Mouse (Mus musculus): ENCODE measurements around the gene Smap2. TPM values are rescaled to one million over a fixed set of nuclear protein-coding genes. Genes with fewer than 3 reads are reported as not detected.

Gene Smap2
- polyA plus RNA-seq, 1 experiment from 2014 or later, result 18.1 TPM

DNA sequence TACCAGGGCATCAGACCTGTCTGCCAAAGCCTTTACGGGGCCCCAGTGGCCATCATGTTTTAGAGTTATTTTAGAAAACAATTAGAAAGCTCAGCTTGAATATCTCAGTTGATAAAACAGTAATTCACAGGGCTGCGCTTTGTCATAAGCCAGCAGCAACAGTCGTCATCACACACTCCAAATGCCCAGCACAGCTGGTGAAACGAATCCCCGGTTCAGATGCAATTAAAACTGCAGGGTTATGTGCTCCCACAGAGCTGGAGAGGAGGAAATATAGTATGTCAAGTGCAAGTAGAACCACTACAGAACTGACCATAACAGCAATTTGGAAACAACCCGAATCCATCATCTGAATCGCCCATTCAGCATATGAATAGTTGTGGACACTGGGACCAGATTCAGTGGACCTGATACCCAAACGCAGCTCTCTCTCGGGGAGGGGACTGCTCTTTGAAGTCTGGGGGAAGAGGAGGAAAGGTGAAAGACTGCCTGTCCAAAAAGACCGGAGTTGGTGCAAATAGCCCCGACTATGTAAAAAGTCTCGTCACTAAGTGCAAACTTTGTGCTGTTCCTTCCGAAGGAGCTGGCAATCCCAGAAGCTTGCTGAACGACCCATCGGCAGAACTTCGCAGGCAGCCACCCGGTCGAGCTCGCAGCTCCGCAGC lies 66.2 kb downstream of the Smap2 start:
- peak overlapping the region; percentile 79 for H3K4me2 ChIP-seq
- ATAC-seq (ENCODE audit: low FRiP score) (peak; percentile 13; the same call in 1 of the 2 replicates), DNase-seq (ENCODE audit: low spot score, missing footprints) (peak; percentile 97)
- H3K9ac ChIP-seq (ENCODE audit: low read length), result peak overlapping the region; percentile 82
- no peaks in the 10 kb centered on the region for H3K9me3 ChIP-seq (ENCODE audit: control insufficient read depth, low read length)
- H3K4me3 ChIP-seq (ENCODE audit: low read depth, low read length), result peak overlapping the region; percentile 84
- 10% methylated on average over 20 of the region's 20 CpGs for WGBS
- peak overlapping the region; percentile 59 for H3K27ac ChIP-seq (ENCODE audit: low read depth, low read length)
- no peaks in the 10 kb centered on the region for H3K27me3 ChIP-seq (ENCODE audit: control insufficient read depth, insufficient read depth, low read length)
- H3K36me3 ChIP-seq (ENCODE audit: control insufficient read depth, insufficient read depth, low read length), result peaks cover 2% of the 10 kb centered on the region; the same call in 1 of the 2 replicates
- peaks cover 5% of the 10 kb centered on the region; the same call in 1 of the 2 replicates for H3K4me1 ChIP-seq (ENCODE audit: control insufficient read depth, insufficient read depth, low read length)

DNA sequence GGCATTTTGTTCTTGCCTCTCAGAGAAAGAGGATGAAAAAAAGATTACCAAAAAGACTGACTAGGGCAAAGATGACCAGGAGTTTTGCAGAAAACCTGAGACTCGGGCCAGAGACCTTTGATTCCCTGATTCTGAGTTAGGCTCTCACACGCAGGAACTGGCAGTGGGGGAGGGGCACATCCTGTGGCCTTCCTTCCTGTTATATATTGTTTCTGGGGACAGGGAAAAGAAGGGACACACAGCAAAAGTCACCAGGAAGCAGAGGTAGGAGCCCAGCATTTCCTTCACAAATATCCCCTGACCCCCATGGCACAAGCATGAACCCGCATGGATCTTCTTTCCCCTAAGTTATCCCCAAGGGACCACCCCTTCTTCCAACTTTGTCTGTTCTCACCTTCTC lies 68.1 kb downstream of the Smap2 start:
- Histone ChIP-seq H3K27me3 (ENCODE audit: control insufficient read depth, insufficient read depth, low read length) (no peaks in the 10 kb centered on the region), H3K36me3 (ENCODE audit: control insufficient read depth, insufficient read depth, low read length) (peaks cover 2% of the 10 kb centered on the region; the same call in 1 of the 2 replicates), H3K4me1 (ENCODE audit: control insufficient read depth, insufficient read depth, low read length) (peaks cover 5% of the 10 kb centered on the region; the same call in 1 of the 2 replicates), H3K4me3 (ENCODE audit: low read depth, low read length) (no peak overlapping the region), H3K9ac (ENCODE audit: low read length) (no peak overlapping the region), H3K9me3 (ENCODE audit: control insufficient read depth, low read length) (no peaks in the 10 kb centered on the region), H3K4me2 (no peak overlapping the region), H3K27ac (ENCODE audit: low read depth, low read length) (no peak overlapping the region)
- WGBS, result 74% methylated on average over 3 of the region's 3 CpGs
- ATAC-seq (ENCODE audit: low FRiP score) (no peak), DNase-seq (ENCODE audit: low spot score, missing footprints) (no peak)

DNA sequence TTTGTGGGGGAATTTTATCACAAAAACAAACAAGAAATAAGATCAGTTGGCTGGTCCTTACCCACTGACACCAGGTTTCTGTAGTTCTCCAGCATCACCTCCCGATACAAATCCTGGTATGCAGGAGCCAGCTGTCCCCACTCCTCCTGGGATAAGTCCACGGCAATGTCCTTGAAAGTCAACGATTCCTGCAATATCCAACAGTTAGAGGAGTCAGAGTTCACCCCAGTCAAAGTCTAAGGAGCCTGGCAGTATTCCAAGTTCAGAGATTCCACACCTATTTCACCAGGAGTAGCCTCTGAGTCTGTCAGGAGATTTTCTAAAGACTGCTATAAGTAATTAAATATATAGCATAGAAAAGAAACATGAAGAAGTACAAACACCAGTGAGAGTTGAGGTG lies 82.0 kb downstream of the Smap2 start:
- Histone ChIP-seq H3K9me3 (ENCODE audit: control insufficient read depth, low read length) (no peaks in the 10 kb centered on the region), H3K4me3 (ENCODE audit: low read depth, low read length) (no peak overlapping the region), H3K27ac (ENCODE audit: low read depth, low read length) (no peak overlapping the region), H3K27me3 (ENCODE audit: control insufficient read depth, insufficient read depth, low read length) (no peaks in the 10 kb centered on the region), H3K4me2 (no peak overlapping the region), H3K4me1 (ENCODE audit: control insufficient read depth, insufficient read depth, low read length) (no peaks in the 10 kb centered on the region), H3K36me3 (ENCODE audit: control insufficient read depth, insufficient read depth, low read length) (no peaks in the 10 kb centered on the region), H3K9ac (ENCODE audit: low read length) (no peak overlapping the region)
- WGBS, result 91% methylated on average over 3 of the region's 3 CpGs
- no peak for DNase-seq (ENCODE audit: low spot score, missing footprints)
- ATAC-seq (ENCODE audit: low FRiP score), result no peak

DNA sequence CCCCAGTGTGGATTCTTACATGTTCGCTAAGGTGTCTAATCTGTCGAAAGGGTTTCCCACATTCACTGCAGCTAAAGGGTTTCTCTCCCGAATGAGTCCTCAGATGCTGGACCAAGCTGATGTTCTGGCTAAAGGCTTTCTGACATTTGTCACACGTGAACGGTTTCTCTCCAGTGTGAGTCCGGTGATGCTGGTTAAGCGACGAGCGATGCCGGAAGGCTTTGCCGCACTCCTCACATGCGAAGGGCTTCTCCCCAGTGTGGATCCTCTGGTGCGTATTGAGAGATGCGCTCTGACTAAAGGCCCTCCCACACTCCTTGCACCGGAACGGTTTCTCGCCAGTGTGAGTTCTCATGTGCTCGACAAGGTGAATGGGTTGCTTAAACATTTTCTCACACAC lies 86.3 kb downstream of the Smap2 start:
- 94% methylated on average over 18 of the region's 18 CpGs for WGBS
- H3K4me3 ChIP-seq (ENCODE audit: low read depth, low read length), result no peak overlapping the region
- no peaks in the 10 kb centered on the region for H3K27me3 ChIP-seq (ENCODE audit: control insufficient read depth, insufficient read depth, low read length)
- no peaks in the 10 kb centered on the region for H3K36me3 ChIP-seq (ENCODE audit: control insufficient read depth, insufficient read depth, low read length)
- H3K4me1 ChIP-seq (ENCODE audit: control insufficient read depth, insufficient read depth, low read length), result no peaks in the 10 kb centered on the region
- ATAC-seq (ENCODE audit: low FRiP score) (no peak), DNase-seq (ENCODE audit: low spot score, missing footprints) (no peak)
- no peak overlapping the region for H3K4me2 ChIP-seq
- no peaks in the 10 kb centered on the region for H3K9me3 ChIP-seq (ENCODE audit: control insufficient read depth, low read length)
- no peak overlapping the region for H3K9ac ChIP-seq (ENCODE audit: low read length)
- H3K27ac ChIP-seq (ENCODE audit: low read depth, low read length), result no peak overlapping the region

DNA sequence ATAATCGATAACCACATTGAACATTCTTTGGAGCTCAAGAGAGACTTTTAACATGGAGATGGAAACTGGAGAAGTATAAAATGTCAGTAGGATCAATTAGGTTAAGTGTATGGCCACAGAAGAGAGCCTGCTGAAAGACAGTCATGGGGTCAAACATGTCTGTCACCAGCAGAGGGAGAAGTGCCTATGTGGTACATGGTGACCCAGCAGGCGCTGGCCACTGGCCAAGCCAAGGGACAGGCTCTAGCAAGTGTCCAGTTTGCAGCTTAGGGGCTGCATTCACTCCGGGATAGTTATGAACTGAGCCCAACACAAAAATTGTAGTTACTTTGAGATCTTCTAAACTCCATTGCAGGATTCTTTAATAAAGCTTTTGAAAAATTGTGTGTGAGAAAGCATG lies 88.4 kb downstream of the Smap2 start:
- 77% methylated on average over 3 of the region's 3 CpGs for WGBS
- H3K9ac ChIP-seq (ENCODE audit: low read length), result no peak overlapping the region
- H3K4me2 ChIP-seq, result no peak overlapping the region
- no peak overlapping the region for H3K4me3 ChIP-seq (ENCODE audit: low read depth, low read length)
- DNase-seq (ENCODE audit: low spot score, missing footprints) (no peak), ATAC-seq (ENCODE audit: low FRiP score) (no peak)
- no peak overlapping the region for H3K27ac ChIP-seq (ENCODE audit: low read depth, low read length)
- no peaks in the 10 kb centered on the region for H3K9me3 ChIP-seq (ENCODE audit: control insufficient read depth, low read length)
- H3K4me1 ChIP-seq (ENCODE audit: control insufficient read depth, insufficient read depth, low read length), result peaks cover 2% of the 10 kb centered on the region; the same call in 1 of the 2 replicates
- H3K36me3 ChIP-seq (ENCODE audit: control insufficient read depth, insufficient read depth, low read length), result no peaks in the 10 kb centered on the region
- no peaks in the 10 kb centered on the region for H3K27me3 ChIP-seq (ENCODE audit: control insufficient read depth, insufficient read depth, low read length)

DNA sequence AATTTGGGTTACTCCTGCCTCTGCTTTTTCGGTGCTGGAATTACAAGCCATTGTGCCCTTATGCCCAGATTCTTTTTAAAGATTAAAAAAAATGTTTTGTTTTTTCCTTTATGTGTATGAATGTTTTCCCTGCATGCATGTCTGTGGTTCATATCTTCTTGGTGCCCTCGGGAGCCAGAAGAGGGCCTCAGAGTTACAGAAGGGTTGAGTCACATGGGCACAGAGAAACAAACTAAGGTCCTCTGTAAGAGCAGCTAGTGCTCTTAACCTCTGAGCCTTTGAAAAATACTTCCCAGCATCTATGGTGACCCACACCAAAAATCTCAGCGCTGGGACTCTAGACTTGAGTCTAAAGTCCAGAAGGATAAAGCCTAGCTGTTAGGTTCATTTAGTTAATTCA lies 91.7 kb downstream of the Smap2 start:
- WGBS, result 20% methylated on average over 3 of the region's 3 CpGs
- peaks cover 13% of the 10 kb centered on the region for H3K36me3 ChIP-seq (ENCODE audit: control insufficient read depth, insufficient read depth, low read length)
- ATAC-seq (ENCODE audit: low FRiP score) (peak; percentile 49; the same call in 1 of the 2 replicates), DNase-seq (ENCODE audit: low spot score, missing footprints) (peak; percentile 89)
- peak overlapping the region; percentile 43 for H3K4me3 ChIP-seq (ENCODE audit: low read depth, low read length)
- peak overlapping the region; percentile 80 for H3K27ac ChIP-seq (ENCODE audit: low read depth, low read length)
- no peaks in the 10 kb centered on the region; the same call in 1 of the 2 replicates for H3K9me3 ChIP-seq (ENCODE audit: control insufficient read depth, low read length)
- no peaks in the 10 kb centered on the region for H3K27me3 ChIP-seq (ENCODE audit: control insufficient read depth, insufficient read depth, low read length)
- H3K4me1 ChIP-seq (ENCODE audit: control insufficient read depth, insufficient read depth, low read length), result peaks cover 2% of the 10 kb centered on the region; the same call in 1 of the 2 replicates
- H3K9ac ChIP-seq (ENCODE audit: low read length), result peak overlapping the region; percentile 64
- H3K4me2 ChIP-seq, result peak overlapping the region; percentile 46

DNA sequence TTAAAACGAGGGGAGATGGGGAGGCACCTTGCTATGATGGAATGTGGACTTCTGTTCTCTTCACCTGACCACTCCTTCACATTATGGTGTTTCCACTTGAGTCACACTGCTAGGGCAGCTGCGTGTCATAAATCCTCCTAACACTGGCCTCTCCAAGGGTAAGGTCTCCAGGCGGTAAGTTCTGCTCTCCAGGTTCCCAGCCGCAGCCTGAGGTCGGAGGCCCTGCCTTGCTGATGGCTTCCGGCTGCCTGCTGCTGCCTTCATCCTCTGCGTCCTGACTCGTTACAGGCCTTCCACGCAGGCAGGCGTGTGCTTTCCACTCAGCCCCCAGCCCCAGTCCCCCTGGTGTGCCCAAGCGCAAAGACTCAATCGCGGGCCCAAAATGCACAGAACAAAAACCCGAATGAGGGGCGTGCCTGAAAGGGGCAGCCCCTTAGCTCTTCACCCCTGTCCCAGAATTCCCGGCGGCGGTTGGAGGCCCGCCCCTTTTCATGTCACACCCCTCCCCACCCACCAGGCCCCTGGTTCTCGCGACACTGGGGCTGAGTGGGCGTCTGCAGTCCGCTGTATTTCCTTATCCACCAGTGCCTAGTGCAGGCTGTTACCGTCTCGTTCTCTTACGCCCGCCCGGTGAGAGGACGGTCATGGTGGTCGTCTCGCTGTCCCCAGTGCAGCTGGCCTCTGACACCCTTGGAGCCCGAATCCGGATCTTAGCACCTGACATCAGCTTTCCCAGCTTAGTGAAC lies 92.3 kb downstream of the Smap2 start, which contains the start of gene Exo5:
Exo5 (minus strand) TSS at position 464 of the 746 bp plus-strand sequence.
- peak within 1 kb of the TSS; percentile 43 for H3K4me3 ChIP-seq (ENCODE audit: low read depth, low read length)
- peaks cover 2% of the 10 kb centered on the region; the same call in 1 of the 2 replicates for H3K4me1 ChIP-seq (ENCODE audit: control insufficient read depth, insufficient read depth, low read length)
- H3K27me3 ChIP-seq (ENCODE audit: control insufficient read depth, insufficient read depth, low read length), result no peaks in the 10 kb centered on the region
- H3K9ac ChIP-seq (ENCODE audit: low read length), result peak within 1 kb of the TSS; percentile 64
- H3K4me2 ChIP-seq, result peak within 1 kb of the TSS; percentile 46
- peak within 1 kb of the TSS; percentile 80 for H3K27ac ChIP-seq (ENCODE audit: low read depth, low read length)
- peak; percentile 98 for DNase-seq (ENCODE audit: low spot score, missing footprints)
- no peaks in the 10 kb centered on the region; the same call in 1 of the 2 replicates for H3K9me3 ChIP-seq (ENCODE audit: control insufficient read depth, low read length)
- peak; percentile 99 for ATAC-seq (ENCODE audit: low FRiP score)
- peaks cover 14% of the 10 kb centered on the region for H3K36me3 ChIP-seq (ENCODE audit: control insufficient read depth, insufficient read depth, low read length)
- under 1% methylated on average over 33 of the region's 33 CpGs for WGBS

DNA sequence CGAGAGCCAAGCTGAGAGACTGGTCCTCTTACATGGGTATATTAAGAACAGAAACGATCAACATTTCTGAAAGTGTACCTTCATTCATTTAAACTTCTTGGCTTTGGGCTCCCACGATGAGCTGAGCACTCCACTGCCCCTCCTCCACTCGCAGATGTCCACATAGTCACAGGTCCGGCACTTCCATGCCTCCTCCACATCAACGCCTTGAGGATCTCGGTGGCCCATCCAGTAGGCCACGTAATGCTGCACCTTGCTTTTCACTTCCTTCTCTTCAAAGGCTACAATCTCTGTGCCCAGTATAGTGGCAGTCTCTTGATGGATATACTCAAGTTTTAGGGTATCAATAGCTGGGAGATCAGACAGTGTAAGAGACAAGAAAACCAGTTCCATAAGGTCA lies 95.6 kb downstream of the Smap2 start:
- Histone ChIP-seq H3K9ac (ENCODE audit: low read length) (no peak overlapping the region), H3K4me2 (no peak overlapping the region), H3K27me3 (ENCODE audit: control insufficient read depth, insufficient read depth, low read length) (no peaks in the 10 kb centered on the region), H3K4me1 (ENCODE audit: control insufficient read depth, insufficient read depth, low read length) (peaks cover 2% of the 10 kb centered on the region; the same call in 1 of the 2 replicates), H3K36me3 (ENCODE audit: control insufficient read depth, insufficient read depth, low read length) (peaks cover 14% of the 10 kb centered on the region), H3K27ac (ENCODE audit: low read depth, low read length) (no peak overlapping the region), H3K9me3 (ENCODE audit: control insufficient read depth, low read length) (no peaks in the 10 kb centered on the region; the same call in 1 of the 2 replicates), H3K4me3 (ENCODE audit: low read depth, low read length) (no peak overlapping the region)
- ATAC-seq (ENCODE audit: low FRiP score) (no peak), DNase-seq (ENCODE audit: low spot score, missing footprints) (no peak)
- WGBS, result 97% methylated on average over 8 of the region's 8 CpGs
